9 mouse cellular contexts compared by ENCODE assay signal in genomic region chr1:132125803-132126405, GRCm38 (mm10). TPM values are rescaled to one million over a fixed set of nuclear protein-coding genes. Genes with fewer than 3 reads are reported as not detected.
DNase-seq lines count a peak whose midpoint lies in the region; ATAC-seq lines count a peak whose summit lies in the region.
"Had no signal": no experiment of that assay in that cellular context is flagged by ENCODE, and none has a peak within 500 bp of the region (broad histone marks: within the 10 kb centered on the region; RNA-seq: fewer than 3 reads in every experiment).

No protein-coding gene starts in this region.

- peaks cover 39% of the 10 kb centered on the region for H3K4me1 ChIP-seq in heart, embryonic 10.5 days
- H3K4me1 ChIP-seq in heart, embryonic 11.5 days (ENCODE audit: control insufficient read depth, insufficient read depth, low read length), result peaks cover 11% of the 10 kb centered on the region
- H3K4me1 ChIP-seq in heart, embryonic 13.5 days, result peaks cover 13% of the 10 kb centered on the region
- H3K4me1 ChIP-seq in liver, embryonic 13.5 days (replicated peaks), result peaks cover 19% of the 10 kb centered on the region

- H3K4me2 ChIP-seq in heart, embryonic 11.5 days, result no peak overlapping the region
- H3K4me2 ChIP-seq in heart, embryonic 13.5 days, result no peak overlapping the region
- H3K4me2 ChIP-seq in liver, embryonic 13.5 days, result no peak overlapping the region

- DNase-seq in heart, embryonic 10.5 days (ENCODE audit: low spot score), result no peak
- no peak for DNase-seq in liver, embryonic 13.5 days
- no peak for DNase-seq in gastrocnemius, postnatal 25 days
- DNase-seq in urinary bladder, postnatal 4 days (ENCODE audit: low spot score in 2 of 2), result no peak
- no peak for DNase-seq in adrenal gland, adult 2 months

- 63% methylated on average over 6 of the region's 6 CpGs for WGBS in heart, embryonic 10.5 days
- 63% methylated on average over 6 of the region's 6 CpGs for WGBS in heart, embryonic 11.5 days (ENCODE audit: insufficient replicate concordance)
- WGBS in heart, embryonic 13.5 days, result 55% methylated on average over 6 of the region's 6 CpGs
- 28% methylated on average over 6 of the region's 6 CpGs for WGBS in liver, embryonic 13.5 days (ENCODE audit: insufficient replicate concordance)

- H3K36me3 ChIP-seq in heart, embryonic 10.5 days, result no peaks in the 10 kb centered on the region
- H3K36me3 ChIP-seq in heart, embryonic 11.5 days (ENCODE audit: control insufficient read depth, insufficient read depth, low read length), result no peaks in the 10 kb centered on the region
- no peaks in the 10 kb centered on the region for H3K36me3 ChIP-seq in heart, embryonic 13.5 days
- H3K36me3 ChIP-seq in liver, embryonic 13.5 days, result no peaks in the 10 kb centered on the region

- ATAC-seq in heart, embryonic 11.5 days (replicated peaks; ENCODE audit: insufficient number of reproducible peaks, low FRiP score, low TSS enrichment), result no peak
- ATAC-seq in CD4-positive, CD25-positive, alpha-beta regulatory T cell, adult 4 months, result peak; percentile 59
- ATAC-seq in heart, embryonic 13.5 days (ENCODE audit: extremely low read depth, insufficient number of reproducible peaks, low FRiP score, low TSS enrichment), result no peak
- ATAC-seq in liver, embryonic 13.5 days (ENCODE audit: low read depth), result peak; percentile 49
- ATAC-seq: Patski had no signal

- H3K27ac ChIP-seq in heart, embryonic 10.5 days, result 0 out of 2 replicates have a peak overlapping the region, but pooled peaks have one; percentile 2
- no peak overlapping the region for H3K27ac ChIP-seq in heart, embryonic 11.5 days (ENCODE audit: low read depth, low read length)
- H3K27ac ChIP-seq in heart, embryonic 13.5 days (replicated peaks), result no peak overlapping the region
- H3K27ac ChIP-seq in liver, embryonic 13.5 days, result no peak overlapping the region; the same call in 1 of the 2 replicates

- H3K9ac ChIP-seq in heart, embryonic 11.5 days (ENCODE audit: low read depth, low read length), result no peak overlapping the region
- peak overlapping the region; percentile 15; the same call in 1 of the 2 replicates for H3K9ac ChIP-seq in heart, embryonic 13.5 days
- H3K9ac ChIP-seq in liver, embryonic 13.5 days, result no peak overlapping the region

- H3K27me3 ChIP-seq in heart, embryonic 10.5 days (ENCODE audit: insufficient read depth, poor library complexity, severe bottlenecking), result no peaks in the 10 kb centered on the region; the same call in 1 of the 2 replicates
- no peaks in the 10 kb centered on the region; the same call in 1 of the 2 replicates for H3K27me3 ChIP-seq in heart, embryonic 11.5 days (ENCODE audit: control insufficient read depth, insufficient read depth, low read length)
- no peaks in the 10 kb centered on the region for H3K27me3 ChIP-seq in heart, embryonic 13.5 days (replicated peaks)
- H3K27me3 ChIP-seq in liver, embryonic 13.5 days, result no peaks in the 10 kb centered on the region
- H3K27me3 ChIP-seq: Patski had no signal

- no peaks in the 10 kb centered on the region for H3K9me3 ChIP-seq in heart, embryonic 10.5 days
- no peaks in the 10 kb centered on the region for H3K9me3 ChIP-seq in heart, embryonic 11.5 days (replicated peaks; ENCODE audit: control insufficient read depth, low read length)
- no peaks in the 10 kb centered on the region for H3K9me3 ChIP-seq in heart, embryonic 13.5 days
- H3K9me3 ChIP-seq in liver, embryonic 13.5 days (replicated peaks), result no peaks in the 10 kb centered on the region

- H3K4me3 ChIP-seq in heart, embryonic 10.5 days, result no peak overlapping the region
- H3K4me3 ChIP-seq in heart, embryonic 11.5 days (ENCODE audit: low read depth, low read length), result no peak overlapping the region
- H3K4me3 ChIP-seq in heart, embryonic 13.5 days, result no peak overlapping the region
- H3K4me3 ChIP-seq in liver, embryonic 13.5 days (replicated peaks), result no peak overlapping the region

RNA-seq across cellular contexts. Expression of gene Cdk18, which starts 13.6 kb away (rescaled TPM):
- polyA plus RNA-seq in heart, embryonic 10.5 days (2016; fragmentation: Nextera tagmentation; extraction: Ambion mirVana), result 6.8 and 6.9 TPM in 2 replicates
- polyA plus RNA-seq in heart, embryonic 11.5 days (2014; fragmentation: Nextera tagmentation; extraction: Ambion mirVana), result 4.2 and 4.4 TPM in 2 replicates
- not detected for polyA plus RNA-seq in CD4-positive, CD25-positive, alpha-beta regulatory T cell, adult 4 months (2017; shearing (Covaris generic))
- 2.4 and 3.4 TPM in 2 replicates for polyA plus RNA-seq in heart, embryonic 13.5 days (2015; fragmentation: Nextera tagmentation; extraction: Ambion mirVana)
- polyA plus RNA-seq in liver, embryonic 13.5 days (2015; fragmentation: Nextera tagmentation; extraction: Ambion mirVana), result 1.1 and 1.4 TPM in 2 replicates
- 1 to 10 TPM; 1.4 to 3.2 TPM for total RNA-seq in gastrocnemius, postnatal 25 days (2021)
- total RNA-seq in adrenal gland, adult 2 months (2021), result 10 to 100 TPM; 14.9 to 22.5 TPM
- polyA plus RNA-seq in adrenal gland, adult 2 months (2012; rRNA removed), result 36.3 and 42.5 TPM in 2 replicates

RNA-seq across cellular contexts. Expression of gene Mfsd4a, which starts 58.0 kb away (rescaled TPM):
- polyA plus RNA-seq in heart, embryonic 10.5 days (2016; fragmentation: Nextera tagmentation; extraction: Ambion mirVana), result 7.3 and 12.0 TPM in 2 replicates
- 8.1 and 11.1 TPM in 2 replicates for polyA plus RNA-seq in heart, embryonic 11.5 days (2014; fragmentation: Nextera tagmentation; extraction: Ambion mirVana)
- 10 to 100 TPM; 29.5 to 38.7 TPM for polyA plus RNA-seq in CD4-positive, CD25-positive, alpha-beta regulatory T cell, adult 4 months (2017; shearing (Covaris generic))
- 6.9 and 9.8 TPM in 2 replicates for polyA plus RNA-seq in heart, embryonic 13.5 days (2015; fragmentation: Nextera tagmentation; extraction: Ambion mirVana)
- 3.2 and 4.8 TPM in 2 replicates for polyA plus RNA-seq in liver, embryonic 13.5 days (2015; fragmentation: Nextera tagmentation; extraction: Ambion mirVana)
- total RNA-seq in gastrocnemius, postnatal 25 days (2021), result 1 to 10 TPM; 2.4 to 3.9 TPM
- total RNA-seq in adrenal gland, adult 2 months (2021), result 10 to 100 TPM; 18.7 to 32.0 TPM
- 98.7 and 106 TPM in 2 replicates for polyA plus RNA-seq in adrenal gland, adult 2 months (2012; rRNA removed)

Comparison
In these comparisons a context has a peak if more than half of its experiments do, and no peak if none do; other contexts are left out.
1. ATAC-seq: peak in CD4-positive, CD25-positive, alpha-beta regulatory T cell, adult 4 months (single experiment) and liver, embryonic 13.5 days (single experiment); none in heart, embryonic 11.5 days (single experiment) and heart, embryonic 13.5 days (single experiment).